Mouse (Mus musculus): ENCODE measurements around the gene Cfap44.

The Cfap44 gene

DNA sequence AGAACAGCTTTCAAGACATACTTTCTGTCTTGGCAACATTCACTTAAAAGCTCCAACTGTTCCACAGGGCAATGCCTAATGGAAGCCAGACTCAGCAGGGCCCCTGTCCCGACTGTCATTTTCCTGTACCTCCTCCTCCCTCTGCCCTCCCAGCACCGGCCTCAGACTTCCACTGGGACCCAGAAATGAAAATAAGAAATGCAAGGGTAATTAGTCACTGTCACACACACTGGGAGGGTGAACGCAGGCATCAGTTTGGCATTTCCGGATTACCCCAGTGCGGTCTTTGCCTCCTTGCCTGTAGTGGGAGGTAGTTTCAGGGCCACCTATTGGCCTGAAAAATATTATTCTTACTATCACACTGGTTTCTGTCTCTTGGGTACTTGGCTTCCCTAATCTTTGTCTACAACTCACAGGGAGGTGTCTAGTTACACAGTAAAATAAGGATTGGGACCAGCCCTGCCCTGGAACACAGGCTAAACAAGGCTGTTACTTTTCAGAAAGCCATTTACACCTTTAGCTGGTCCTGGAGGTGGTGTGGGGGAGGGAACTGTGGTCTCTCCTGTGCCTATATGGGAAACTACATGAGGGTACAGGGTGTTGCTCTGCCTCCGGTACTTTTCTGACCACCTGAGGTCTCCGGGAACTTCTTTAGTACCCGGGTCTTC lies 100.0 kb downstream of the Cfap44 start:
- CTCF ChIA-PET = no interaction called here

DNA sequence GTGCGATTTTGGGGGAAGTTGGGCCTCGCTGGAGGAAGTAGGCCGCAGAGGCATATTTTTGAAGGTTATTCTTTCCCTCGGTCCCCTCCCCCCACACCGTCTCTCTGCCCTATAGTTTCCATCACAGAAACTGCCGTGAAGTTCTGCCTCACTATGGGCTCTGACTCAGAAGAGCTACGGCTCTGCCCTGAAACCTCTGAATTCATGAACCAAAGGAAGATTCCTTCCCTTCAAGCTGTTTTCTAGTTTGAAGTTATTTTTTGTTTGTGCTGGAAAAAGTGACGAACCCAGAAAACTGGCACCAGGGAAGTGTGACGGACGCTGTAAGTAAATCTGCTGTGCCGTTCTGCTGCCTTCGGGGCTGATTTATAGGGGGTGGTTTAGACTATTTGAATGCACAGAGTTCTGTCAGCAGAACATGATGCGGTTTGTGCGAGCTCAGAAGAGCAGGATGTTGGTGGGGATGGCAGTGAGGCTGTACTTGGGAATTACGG lies 102.4 kb downstream of the Cfap44 start:
- CTCF ChIA-PET = interaction anchor here (0.6 kb wide), 1 partner anchor 1943 kb away, joined by 5 read pairs; no protein-coding TSS in a partner anchor

DNA sequence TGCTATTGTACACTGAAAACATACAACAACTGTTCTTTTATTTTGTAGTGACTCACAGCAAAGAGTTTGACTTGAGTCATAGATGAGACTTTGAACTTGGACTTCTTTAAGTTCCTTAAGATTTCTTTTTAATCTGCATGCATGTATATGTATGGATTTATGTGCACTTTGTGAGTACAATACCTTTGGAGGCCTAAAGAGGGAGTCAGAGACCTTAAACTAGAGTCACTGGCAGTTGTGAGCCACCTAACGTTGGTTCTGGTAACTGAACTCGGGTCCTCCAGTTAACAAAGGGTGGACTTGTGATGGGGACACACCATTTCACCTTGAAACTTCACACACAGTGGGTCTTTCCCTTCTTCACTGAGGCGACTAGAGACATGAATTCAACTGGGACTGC lies 103.9 kb downstream of the Cfap44 start:
- CTCF ChIA-PET = no interaction called here

DNA sequence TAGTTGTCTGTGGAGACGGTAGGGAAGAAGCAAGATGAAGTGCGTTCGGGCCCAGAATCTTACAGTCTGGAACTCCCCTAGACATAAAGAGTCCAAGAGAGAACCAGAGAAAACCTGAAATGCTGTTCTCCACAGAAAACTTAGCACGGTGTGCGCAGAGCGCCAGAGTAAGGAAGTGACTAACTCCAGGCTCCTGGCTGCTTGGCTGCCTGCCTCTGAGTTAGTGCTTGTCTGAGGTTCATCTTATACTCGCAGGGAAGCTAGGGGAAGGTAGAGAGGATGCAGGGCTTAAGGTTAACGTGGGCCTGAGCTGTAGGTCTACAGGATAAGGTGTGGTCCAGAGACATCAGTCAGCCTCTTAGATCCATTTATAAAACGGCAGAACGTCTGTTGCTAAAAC lies 107.2 kb downstream of the Cfap44 start:
- CTCF ChIA-PET = no interaction called here

DNA sequence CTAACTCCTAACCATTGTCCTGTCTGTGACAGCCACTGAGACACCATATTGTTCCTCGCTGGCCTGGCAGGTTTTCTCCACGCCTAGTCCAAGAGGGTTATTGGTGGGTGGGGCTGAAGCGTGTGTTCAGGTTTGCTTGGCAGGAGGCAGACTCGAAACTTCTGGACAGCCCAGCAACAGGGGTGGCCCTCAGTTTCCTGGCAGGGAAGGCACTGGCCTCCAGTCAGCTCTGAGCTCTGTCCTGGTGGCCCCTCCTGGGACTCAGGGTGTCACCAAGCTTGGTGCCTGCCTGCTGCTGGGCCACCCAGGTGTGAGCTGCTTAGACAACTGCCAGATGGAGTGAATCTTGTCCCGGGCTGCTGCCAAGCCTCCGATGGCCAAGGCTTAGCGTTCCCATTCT lies 107.7 kb downstream of the Cfap44 start:
- CTCF ChIA-PET = no interaction called here

DNA sequence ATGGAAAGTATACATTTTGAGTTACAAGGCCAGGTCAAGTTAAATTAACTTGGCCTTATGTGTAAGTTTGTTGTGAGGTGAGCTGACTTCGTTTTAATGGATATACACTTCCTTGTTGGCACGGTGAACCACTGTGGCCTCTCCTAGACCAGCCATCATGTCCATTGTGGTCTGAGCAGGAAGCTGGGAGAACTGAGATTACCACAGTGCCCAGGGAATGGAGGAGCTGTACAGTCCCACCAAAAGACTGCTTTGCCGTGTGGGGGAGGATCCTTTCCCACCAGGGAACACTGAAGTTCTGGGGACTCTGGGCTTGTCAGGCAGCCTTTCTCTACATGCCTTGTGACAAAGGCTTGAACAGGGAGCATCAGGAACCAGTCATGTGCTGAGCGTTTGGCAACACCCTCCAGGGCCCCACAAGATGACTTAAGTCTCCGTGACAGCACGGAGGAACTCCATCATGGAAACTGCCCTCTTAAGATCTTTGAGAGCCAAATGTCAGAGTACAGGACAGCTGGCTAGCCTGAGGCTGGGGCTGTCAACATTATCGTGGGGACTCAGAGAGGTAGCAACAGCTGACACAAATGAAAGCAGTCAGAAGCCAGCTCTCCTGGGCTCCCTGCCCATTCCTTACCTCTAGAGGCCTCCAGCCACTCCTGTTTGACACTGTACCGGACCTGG lies 108.4 kb downstream of the Cfap44 start:
- CTCF ChIA-PET = no interaction called here

DNA sequence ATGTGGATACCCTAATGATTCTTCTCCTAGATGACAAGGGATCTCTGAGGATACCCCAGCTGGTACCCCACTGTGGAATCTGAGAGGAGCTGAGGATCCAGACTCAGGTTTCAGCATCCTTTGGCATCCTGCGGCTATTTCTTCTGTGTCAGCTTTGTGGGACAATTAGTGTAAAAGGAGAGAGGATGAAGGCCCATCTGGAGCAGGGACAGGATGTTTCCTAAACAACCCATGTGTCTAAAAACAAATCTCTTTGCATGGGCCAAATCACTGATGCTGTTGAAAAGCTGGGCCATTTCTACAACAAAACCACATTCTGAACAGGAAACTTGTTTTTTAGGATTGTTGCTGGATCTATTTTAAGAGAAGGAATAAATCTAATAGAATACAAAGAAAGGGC lies 110.6 kb downstream of the Cfap44 start:
- CTCF ChIA-PET = no interaction called here

DNA sequence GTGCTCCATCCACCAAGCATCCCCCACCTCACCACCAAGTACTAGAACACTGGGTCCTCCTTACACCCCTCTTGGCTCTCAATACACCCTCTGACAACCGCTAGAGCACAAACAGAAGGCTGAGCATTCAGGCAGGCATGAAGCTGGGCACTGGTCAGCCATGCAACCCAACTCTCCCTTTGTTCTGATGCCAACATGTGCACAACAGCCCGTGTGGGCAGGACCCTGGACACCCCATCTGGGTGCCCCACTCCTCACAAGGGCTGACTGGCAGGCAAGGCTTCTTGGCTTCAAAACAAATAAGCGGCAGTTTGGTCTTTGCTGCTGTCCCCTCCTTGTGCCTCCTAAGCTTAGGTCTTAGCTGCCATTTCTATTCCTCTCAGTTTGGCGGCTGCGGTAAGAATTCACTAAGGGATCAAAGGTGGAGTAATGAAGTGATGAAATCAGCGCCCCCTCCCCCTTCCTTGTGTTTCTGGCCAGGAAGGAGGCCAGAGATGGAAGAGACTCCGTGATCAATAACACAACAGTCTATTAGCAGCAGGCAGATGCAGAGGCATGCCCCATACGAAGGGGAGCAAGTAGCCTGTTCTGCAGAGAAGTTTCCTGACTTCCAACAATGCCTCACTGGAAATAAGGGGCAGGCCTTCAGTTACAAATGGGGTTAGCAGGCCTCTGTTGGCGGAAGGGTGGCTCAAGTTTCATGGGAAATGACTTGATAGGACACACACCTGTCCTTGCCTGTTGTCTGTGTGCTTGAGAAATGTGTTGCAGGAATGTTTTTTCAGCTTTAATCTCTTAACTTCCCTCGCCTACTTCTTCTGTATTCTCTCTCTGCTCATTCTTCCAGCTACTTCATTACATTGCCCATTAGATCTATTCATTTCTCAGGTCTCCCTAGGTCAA lies 112.7 kb downstream of the Cfap44 start:
- CTCF ChIA-PET = no interaction called here

DNA sequence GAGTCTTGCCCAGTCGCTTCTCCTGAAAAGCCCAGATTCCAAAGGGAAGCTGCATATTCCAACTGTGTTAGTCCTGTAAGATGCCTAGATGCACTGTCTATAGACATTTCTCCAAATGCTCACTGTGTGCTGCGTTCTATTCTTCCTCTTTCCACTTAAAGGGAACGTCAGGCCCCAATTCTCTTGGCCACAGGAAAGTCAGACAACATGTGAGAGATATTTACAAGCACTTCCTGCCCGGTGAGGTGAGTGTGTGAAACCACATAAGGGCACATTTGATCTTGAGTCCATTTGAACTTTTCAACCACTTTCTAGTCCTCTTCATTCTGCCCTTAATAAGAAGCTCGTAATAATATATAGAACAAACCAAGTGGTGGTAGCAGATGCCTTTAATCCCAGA lies 113.4 kb downstream of the Cfap44 start:
- CTCF ChIA-PET = no interaction called here

DNA sequence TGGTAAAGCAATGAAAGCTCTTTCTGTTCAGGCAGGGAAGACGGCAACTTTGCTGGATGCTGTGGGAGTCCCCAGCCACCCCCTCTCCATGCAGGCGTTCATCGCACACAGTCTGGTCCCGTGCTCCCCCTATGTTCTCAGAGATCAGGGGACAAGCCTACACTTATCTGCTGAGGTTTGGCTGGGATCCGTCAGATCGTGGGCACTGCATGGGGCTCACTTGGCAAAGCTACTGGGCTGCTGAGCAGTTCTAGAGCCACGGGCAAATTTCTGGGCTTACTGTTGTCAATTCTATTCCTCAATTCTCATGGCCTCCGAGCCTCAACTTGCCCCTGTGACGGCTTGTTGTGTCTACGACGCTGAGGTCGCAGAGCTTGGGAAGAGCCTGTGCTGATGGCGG lies 114.2 kb downstream of the Cfap44 start:
- CTCF ChIA-PET = no interaction called here

DNA sequence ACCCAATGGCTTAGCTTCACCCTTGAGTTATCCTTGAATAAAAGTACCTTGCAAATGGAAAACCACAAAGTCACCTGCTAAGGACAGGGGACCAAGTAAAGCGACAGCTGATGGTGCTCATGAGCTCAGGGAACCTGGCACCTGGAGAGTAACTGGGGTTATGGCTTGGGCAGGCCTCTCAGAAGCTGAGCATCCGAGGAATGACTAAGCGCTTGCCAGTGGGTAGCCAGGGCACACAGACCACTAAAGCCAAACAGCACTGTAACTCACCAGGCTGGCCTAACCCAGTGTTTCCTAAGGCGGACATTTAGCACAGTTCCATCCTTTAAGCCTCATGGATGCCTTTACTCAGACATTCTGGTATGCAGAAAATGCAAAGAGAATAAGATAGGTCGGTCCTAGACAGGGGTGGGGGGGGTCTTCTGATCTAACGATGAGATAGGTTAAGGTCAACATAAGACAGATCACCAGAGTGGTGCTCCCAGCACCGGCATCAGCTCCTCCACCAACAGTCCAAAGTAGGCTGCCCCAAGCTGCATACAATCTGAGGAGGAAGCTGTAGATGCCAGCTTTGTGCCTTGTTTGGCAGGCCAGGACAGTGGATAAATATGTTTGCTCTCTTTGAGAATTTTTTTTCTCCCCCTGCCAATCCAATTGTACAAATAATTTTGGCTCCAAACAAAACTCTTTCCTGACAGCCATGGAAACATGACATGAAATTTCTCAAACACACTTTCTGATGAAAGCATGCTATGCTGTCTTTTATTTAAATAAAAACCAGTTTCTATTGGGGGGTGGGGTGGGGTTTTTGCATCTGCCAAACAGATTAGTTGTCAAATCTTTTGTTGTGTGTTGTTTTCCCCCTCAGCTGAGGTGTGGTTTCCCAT lies 115.1 kb downstream of the Cfap44 start:
- CTCF ChIA-PET = interaction anchor here (0.7 kb wide), 1 partner anchor 1332 kb away, joined by 3 read pairs; no protein-coding TSS in a partner anchor

DNA sequence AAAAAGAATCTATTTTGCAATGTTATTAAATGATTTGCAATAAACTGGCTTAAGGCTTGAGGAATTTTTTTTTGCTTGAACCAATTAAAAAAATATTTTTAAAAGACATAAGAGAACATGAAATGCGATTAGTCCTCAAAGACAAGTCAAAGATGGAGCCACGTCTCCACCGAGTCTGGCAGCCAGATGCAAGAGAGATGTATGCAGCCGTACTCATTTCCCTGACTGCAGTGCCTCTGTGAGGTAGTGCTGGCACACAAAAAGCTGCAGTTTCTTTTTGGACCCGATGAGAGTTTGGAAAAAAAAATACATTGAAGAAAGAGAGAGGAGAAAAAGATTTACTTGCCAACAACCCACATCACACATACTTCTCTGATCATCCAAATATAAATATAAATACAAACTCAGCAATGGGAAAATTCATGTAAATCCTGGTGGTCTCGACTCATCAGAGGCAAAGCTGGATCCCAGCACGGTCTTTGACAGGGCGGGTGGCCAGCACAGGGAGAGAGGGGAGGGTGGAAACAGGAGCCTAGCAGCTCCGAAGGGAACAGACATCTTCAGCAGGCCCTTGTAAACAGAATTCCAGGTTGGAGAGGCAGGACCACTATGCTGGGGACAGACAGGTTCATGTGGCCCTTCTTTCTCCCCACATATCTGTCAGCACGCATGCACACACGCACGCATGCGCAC lies 116.1 kb downstream of the Cfap44 start:
- CTCF ChIA-PET = interaction anchor here (0.7 kb wide), 1 partner anchor 1331 kb away, joined by 3 read pairs; no protein-coding TSS in a partner anchor

DNA sequence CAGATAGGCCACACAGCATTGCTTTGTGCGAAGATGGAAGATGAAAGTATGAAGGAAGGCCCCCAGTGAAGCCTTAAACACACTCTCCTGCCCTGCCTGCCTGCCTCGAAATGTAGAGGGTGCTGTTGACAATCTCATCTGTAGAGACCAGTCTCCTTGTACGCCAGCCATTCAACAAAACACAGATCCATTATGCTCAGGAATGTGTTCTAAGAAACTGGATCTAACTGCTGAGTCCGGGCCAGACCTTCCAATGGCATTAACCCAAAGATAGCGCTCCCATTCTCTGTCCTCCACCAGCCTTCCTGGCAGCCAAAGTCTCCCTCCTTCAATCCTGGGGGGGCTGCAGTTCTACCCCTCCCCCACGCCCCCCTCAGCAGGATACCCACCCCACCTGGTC lies 121.9 kb downstream of the Cfap44 start:
- CTCF ChIA-PET = no interaction called here

DNA sequence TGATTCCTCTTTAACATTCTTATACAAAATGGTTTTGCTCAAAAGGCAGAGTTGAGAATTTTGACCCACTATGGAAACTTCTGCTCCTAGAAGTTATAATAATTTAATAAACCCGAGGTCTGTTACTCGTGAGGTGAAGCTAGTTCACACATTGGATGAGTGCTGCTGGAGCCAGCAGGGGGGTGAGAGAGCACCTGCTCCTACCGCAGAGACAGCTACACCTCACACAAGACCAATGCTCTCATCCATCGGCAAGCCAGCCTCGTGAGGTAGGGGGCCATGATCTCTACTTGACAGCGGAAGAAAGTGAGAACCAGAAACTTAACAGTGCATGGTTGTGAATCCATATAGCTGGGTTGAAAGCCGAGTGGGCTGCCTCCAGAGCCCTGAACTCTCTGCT lies 129.0 kb downstream of the Cfap44 start:
- CTCF ChIA-PET = no interaction called here

DNA sequence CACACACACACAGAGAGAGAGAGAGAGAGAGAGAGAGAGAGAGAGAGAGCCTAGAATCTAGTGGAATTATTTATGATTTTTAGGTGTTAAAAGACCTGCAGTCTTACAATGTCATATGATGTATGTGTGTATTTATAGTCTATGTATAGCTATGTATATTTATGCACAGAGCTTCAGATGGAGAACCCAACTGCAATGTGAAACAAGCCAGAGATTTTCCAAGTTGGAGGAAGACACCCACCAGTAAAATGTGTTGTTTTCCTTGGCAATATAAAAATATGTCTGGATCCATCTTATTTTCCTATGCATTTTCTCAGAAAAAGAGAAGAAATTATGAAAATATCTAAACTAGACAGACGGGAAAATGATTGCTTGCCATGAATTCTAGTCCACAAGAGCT lies 131.4 kb downstream of the Cfap44 start:
- CTCF ChIA-PET = no interaction called here

DNA sequence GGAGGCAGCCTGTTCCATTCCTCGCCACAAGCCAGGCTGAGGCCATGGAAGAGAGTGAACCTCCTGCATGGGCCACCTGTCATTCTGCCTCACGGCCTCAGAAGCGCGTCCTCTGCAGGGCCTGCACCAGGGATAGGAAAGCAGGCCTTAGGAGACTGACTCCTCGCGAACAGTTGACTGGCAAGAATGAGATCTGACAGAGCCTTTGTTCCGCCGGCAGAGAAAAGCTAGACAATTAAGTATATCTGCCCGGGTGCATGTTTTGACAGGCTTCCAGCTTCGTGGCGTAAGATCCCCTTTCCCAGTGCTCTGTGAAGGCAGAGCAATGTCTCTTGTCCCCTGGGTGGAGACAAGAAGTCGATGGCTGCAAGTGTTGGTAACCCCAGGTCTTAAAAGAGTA lies 132.1 kb downstream of the Cfap44 start:
- CTCF ChIA-PET = no interaction called here

DNA sequence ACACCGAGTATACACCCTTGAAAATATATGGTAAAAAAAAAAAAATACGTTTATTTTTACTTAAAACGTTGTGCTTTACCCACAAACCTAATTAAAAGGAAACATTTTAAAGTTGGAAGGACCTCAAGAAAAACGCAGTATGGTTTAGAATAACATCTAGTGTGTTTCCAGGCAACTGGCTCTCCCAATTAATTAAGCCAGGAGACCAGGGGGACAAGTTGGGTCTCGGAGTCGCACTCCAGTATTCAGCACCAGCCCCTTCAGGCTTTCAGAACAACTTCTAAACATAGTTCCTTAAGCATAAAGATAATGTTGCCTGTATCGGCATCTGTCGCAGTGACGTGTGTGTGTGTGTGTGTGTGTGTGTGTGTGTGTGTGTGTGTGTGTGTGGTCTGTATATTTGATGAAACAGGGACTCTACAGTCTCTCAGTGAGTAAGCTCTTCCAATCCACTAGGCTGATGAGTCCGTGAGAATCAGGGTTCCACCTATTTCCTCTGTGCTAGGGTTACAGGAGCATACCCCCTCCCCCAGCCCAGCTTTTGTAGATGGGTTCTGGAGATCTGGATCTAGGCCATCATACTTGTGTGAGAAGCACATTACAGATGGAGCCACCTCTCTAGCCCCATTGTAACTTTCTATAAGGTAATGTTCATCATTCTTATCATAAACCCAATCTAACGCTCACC lies 132.8 kb downstream of the Cfap44 start:
- CTCF ChIA-PET = no interaction called here

DNA sequence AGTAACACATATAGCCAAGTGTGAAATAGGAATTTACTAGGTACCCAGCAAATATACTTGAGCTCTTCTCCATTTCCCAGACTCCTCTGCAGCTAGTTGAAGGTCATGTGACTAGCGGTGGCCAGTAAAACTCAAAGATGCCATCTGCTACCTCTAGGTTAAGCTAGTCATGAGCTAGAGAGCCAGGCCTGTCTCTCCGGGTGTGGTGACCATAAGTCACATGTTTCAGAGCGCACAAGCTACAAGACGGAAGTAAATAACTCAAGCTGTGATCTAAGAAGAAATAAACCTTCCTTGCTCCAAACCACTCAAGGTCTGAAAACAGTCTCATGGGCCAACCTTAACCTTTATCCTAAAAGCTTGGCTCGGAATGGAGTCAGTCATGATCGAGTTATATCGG lies 134.4 kb downstream of the Cfap44 start:
- CTCF ChIA-PET = no interaction called here

DNA sequence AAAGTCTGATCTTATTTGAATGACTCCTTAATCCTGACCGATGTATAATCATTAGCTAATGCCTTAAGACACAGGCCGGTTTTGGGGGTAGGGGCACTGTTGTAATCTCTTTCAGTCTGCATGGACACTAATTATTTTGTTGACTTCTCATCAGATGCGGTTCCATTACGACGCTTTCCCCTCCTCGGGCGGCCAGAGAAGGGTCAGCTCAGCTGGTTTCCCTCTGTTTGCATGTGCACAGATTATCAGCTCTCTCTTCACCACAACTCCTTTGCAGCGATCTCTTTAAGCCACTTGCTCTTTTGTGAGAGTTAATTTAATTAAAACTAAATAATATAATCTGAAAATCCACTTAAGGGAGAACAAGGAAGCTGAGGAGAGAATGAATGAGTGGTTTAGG lies 135.1 kb downstream of the Cfap44 start:
- CTCF ChIA-PET = no interaction called here

DNA sequence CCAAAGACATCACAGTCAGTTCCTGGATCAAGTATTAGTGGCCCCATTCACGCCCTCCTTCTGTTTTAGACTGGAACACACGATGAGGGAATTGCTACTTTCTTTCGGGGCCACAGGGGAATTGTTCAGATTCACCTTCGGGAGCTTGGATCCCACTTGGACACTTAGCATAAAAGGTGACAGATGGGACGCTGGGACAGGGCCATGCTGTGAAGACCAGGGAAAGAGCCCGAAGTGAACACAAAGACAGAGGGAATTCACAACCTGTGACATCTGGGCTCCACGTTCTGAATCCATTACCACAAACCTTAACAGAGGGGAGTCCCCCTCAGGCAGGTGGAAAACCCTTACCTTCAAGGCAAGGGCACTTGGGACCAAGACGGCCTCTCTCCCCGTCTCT lies 135.6 kb downstream of the Cfap44 start:
- CTCF ChIA-PET = no interaction called here

Data from spleen, embryonic (tissue).